ENCODE assay signal across 9 mouse cellular contexts in genomic region chr5:35158346-35159047, GRCm38 (mm10). TPM values are rescaled to one million over a fixed set of nuclear protein-coding genes. Genes with fewer than 3 reads are reported as not detected.
DNase-seq lines count a peak whose midpoint lies in the region; ATAC-seq and TF ChIP-seq lines count a peak whose summit lies in the region.
"Had no signal": no experiment of that assay in that cellular context is flagged by ENCODE, and none has a peak within 500 bp of the region (broad histone marks: within the 10 kb centered on the region; RNA-seq: fewer than 3 reads in every experiment).

No protein-coding gene starts in this region.

- no peaks in the 10 kb centered on the region for H3K36me3 ChIP-seq in forebrain, embryonic 13.5 days (ENCODE audit: poor library complexity, severe bottlenecking)
- H3K36me3 ChIP-seq in forebrain, embryonic 14.5 days (ENCODE audit: control insufficient read depth, insufficient read depth, low read length): no peaks in the 10 kb centered on the region
- no peaks in the 10 kb centered on the region for H3K36me3 ChIP-seq in lung, embryonic 14.5 days (ENCODE audit: insufficient read depth)
- H3K36me3 ChIP-seq in embryonic facial prominence, embryonic 12.5 days: no peaks in the 10 kb centered on the region
- no peaks in the 10 kb centered on the region; the same call in 1 of the 2 replicates for H3K36me3 ChIP-seq in liver, embryonic 15.5 days (replicated peaks)

- no peak for DNase-seq in forebrain, embryonic 14.5 days (ENCODE audit: low spot score)
- DNase-seq in lung, embryonic 14.5 days: peak; percentile 29
- no peak for DNase-seq in lung, postnatal 14 days
- DNase-seq in gastrocnemius, postnatal 36 days: no peak

- TF ChIP-seq CTCF in lung, embryonic 14.5 days (IDR thresholded peaks at IDR 0.05; ENCODE audit: low read depth): no peak

- no peak overlapping the region for H3K4me2 ChIP-seq in forebrain, embryonic 13.5 days
- H3K4me2 ChIP-seq in forebrain, embryonic 14.5 days (ENCODE audit: low read length): no peak overlapping the region
- H3K4me2 ChIP-seq in lung, embryonic 14.5 days: peak overlapping the region; percentile 32
- H3K4me2 ChIP-seq in embryonic facial prominence, embryonic 12.5 days (replicated peaks): no peak overlapping the region
- peak overlapping the region; percentile 73 for H3K4me2 ChIP-seq in liver, embryonic 15.5 days

- intact Hi-C loops in gastrocnemius, postnatal 36 days (cut with DNase I): no loop called here

- no peak overlapping the region for H3K4me3 ChIP-seq in forebrain, embryonic 13.5 days
- no peak overlapping the region for H3K4me3 ChIP-seq in forebrain, embryonic 14.5 days (ENCODE audit: low read depth, low read length)
- H3K4me3 ChIP-seq in lung, embryonic 14.5 days (ENCODE audit: low read depth, low read length): no peak overlapping the region
- H3K4me3 ChIP-seq in embryonic facial prominence, embryonic 12.5 days: no peak overlapping the region
- H3K4me3 ChIP-seq in liver, embryonic 15.5 days (replicated peaks): peak overlapping the region; percentile 61

- 75% methylated on average over 8 of the region's 8 CpGs for WGBS in forebrain, embryonic 13.5 days
- 65% methylated on average over 8 of the region's 8 CpGs for WGBS in forebrain, embryonic 14.5 days
- 19% methylated on average over 8 of the region's 8 CpGs for WGBS in lung, embryonic 14.5 days
- 26% methylated on average over 8 of the region's 8 CpGs for WGBS in embryonic facial prominence, embryonic 12.5 days
- WGBS in liver, embryonic 15.5 days (ENCODE audit: insufficient replicate concordance): 42% methylated on average over 8 of the region's 8 CpGs

- peaks cover 19% of the 10 kb centered on the region for H3K4me1 ChIP-seq in forebrain, embryonic 13.5 days
- peaks cover 8% of the 10 kb centered on the region for H3K4me1 ChIP-seq in forebrain, embryonic 14.5 days (ENCODE audit: control insufficient read depth, insufficient read depth, low read length)
- peaks cover 13% of the 10 kb centered on the region for H3K4me1 ChIP-seq in lung, embryonic 14.5 days (ENCODE audit: insufficient read depth)
- peaks cover 34% of the 10 kb centered on the region for H3K4me1 ChIP-seq in embryonic facial prominence, embryonic 12.5 days
- peaks cover 60% of the 10 kb centered on the region for H3K4me1 ChIP-seq in liver, embryonic 15.5 days (replicated peaks)

- H3K27ac ChIP-seq in forebrain, embryonic 13.5 days: peak overlapping the region; percentile 48
- no peak overlapping the region for H3K27ac ChIP-seq in forebrain, embryonic 14.5 days (ENCODE audit: low read depth, low read length)
- H3K27ac ChIP-seq in lung, embryonic 14.5 days (ENCODE audit: low read depth): peak overlapping the region; percentile 46; the same call in 1 of the 2 replicates
- peak overlapping the region; percentile 42; the same call in 1 of the 2 replicates for H3K27ac ChIP-seq in embryonic facial prominence, embryonic 12.5 days
- peak overlapping the region; percentile 97 for H3K27ac ChIP-seq in liver, embryonic 15.5 days (replicated peaks)

- H3K9ac ChIP-seq in forebrain, embryonic 13.5 days: no peak overlapping the region
- no peak overlapping the region for H3K9ac ChIP-seq in forebrain, embryonic 14.5 days (ENCODE audit: low read length)
- no peak overlapping the region for H3K9ac ChIP-seq in lung, embryonic 14.5 days
- H3K9ac ChIP-seq in embryonic facial prominence, embryonic 12.5 days: no peak overlapping the region
- H3K9ac ChIP-seq in liver, embryonic 15.5 days: peak overlapping the region; percentile 61; the same call in 1 of the 2 replicates

- H3K9me3 ChIP-seq in forebrain, embryonic 13.5 days (replicated peaks): no peaks in the 10 kb centered on the region
- no peaks in the 10 kb centered on the region for H3K9me3 ChIP-seq in forebrain, embryonic 14.5 days (replicated peaks; ENCODE audit: control insufficient read depth, low read length)
- no peaks in the 10 kb centered on the region for H3K9me3 ChIP-seq in lung, embryonic 14.5 days (ENCODE audit: low read depth, low read length)
- no peaks in the 10 kb centered on the region for H3K9me3 ChIP-seq in embryonic facial prominence, embryonic 12.5 days
- no peaks in the 10 kb centered on the region for H3K9me3 ChIP-seq in liver, embryonic 15.5 days (replicated peaks)

- no peak for ATAC-seq in forebrain, embryonic 13.5 days
- no peak for ATAC-seq in forebrain, embryonic 14.5 days
- peak; percentile 50; the same call in 1 of the 2 replicates for ATAC-seq in lung, embryonic 14.5 days (ENCODE audit: insufficient read depth)
- no peak for ATAC-seq in embryonic facial prominence, embryonic 12.5 days (ENCODE audit: insufficient number of reproducible peaks, insufficient read depth, low FRiP score, low TSS enrichment)
- ATAC-seq in liver, embryonic 15.5 days (ENCODE audit: insufficient read depth): no peak
- ATAC-seq in megakaryocyte-erythroid progenitor cell, adult 5-6 weeks (replicated peaks; ENCODE audit: low FRiP score, low TSS enrichment, poor library complexity, severe bottlenecking): no peak
- ATAC-seq: activated CD4-positive, CD25-positive, alpha-beta regulatory T cell, adult 4 months had no signal

- H3K27me3 ChIP-seq in forebrain, embryonic 13.5 days: no peaks in the 10 kb centered on the region
- H3K27me3 ChIP-seq in forebrain, embryonic 14.5 days (replicated peaks; ENCODE audit: control insufficient read depth, insufficient read depth, low read length): no peaks in the 10 kb centered on the region
- H3K27me3 ChIP-seq in lung, embryonic 14.5 days (ENCODE audit: insufficient read depth, low read length): no peaks in the 10 kb centered on the region
- H3K27me3 ChIP-seq in embryonic facial prominence, embryonic 12.5 days: peaks cover 9% of the 10 kb centered on the region; the same call in 1 of the 2 replicates
- H3K27me3 ChIP-seq in liver, embryonic 15.5 days: peaks cover 5% of the 10 kb centered on the region; the same call in 1 of the 2 replicates

RNA-seq across cellular contexts. Expression of gene Lrpap1, which starts 52.9 kb away (rescaled TPM):
- 95.2 and 104 TPM in 2 replicates for polyA plus RNA-seq in forebrain, embryonic 13.5 days (2015; fragmentation: Nextera tagmentation; extraction: Ambion mirVana)
- polyA plus RNA-seq in forebrain, embryonic 14.5 days (2014; fragmentation: Nextera tagmentation; extraction: Ambion mirVana): 162 and 169 TPM in 2 replicates
- polyA plus RNA-seq in lung, embryonic 14.5 days (2014; fragmentation: Nextera tagmentation; extraction: Ambion mirVana): 120 and 127 TPM in 2 replicates
- 113 and 115 TPM in 2 replicates for polyA plus RNA-seq in embryonic facial prominence, embryonic 12.5 days (2016; fragmentation: Nextera tagmentation; extraction: Ambion mirVana)
- polyA plus RNA-seq in liver, embryonic 15.5 days (2015; fragmentation: Nextera tagmentation; extraction: Ambion mirVana): 77.9 and 82.8 TPM in 2 replicates
- 22.9 and 26.7 TPM in 2 replicates for total RNA-seq in megakaryocyte-erythroid progenitor cell, adult 5-6 weeks (2014; fragmentation: Nextera tagmentation)
- total RNA-seq in megakaryocyte-erythroid progenitor cell, adult 5-6 weeks (2017): 42.8 and 51.0 TPM in 2 replicates
- total RNA-seq in gastrocnemius, postnatal 36 days (2021): 10 to 100 TPM; 28.4 to 28.5 TPM

Comparison
In these comparisons a context has a peak if more than half of its experiments do, and no peak if none do; other contexts are left out.
1. H3K4me2 ChIP-seq: peak in lung, embryonic 14.5 days (single experiment) and liver, embryonic 15.5 days (single experiment); none in forebrain, embryonic 13.5 days (single experiment), forebrain, embryonic 14.5 days (single experiment) and embryonic facial prominence, embryonic 12.5 days (single experiment).